Mouse (Mus musculus) lung, adult 2 months (tissue): ENCODE data around the gene 4931406C07Rik.

Experiments used
- CTCF ChIP-seq: fragments of 200-500 bp; IDR thresholded peaks from 2 replicates; pipeline ENCODE4 v1.5.1; 2011; ENCODE audit warnings: mild to moderate bottlenecking, low read length, control low read depth; ENCODE audit not compliant: insufficient read depth
- POLR2A ChIP-seq: fragments of 200-500 bp; IDR thresholded peaks from 2 replicates; pipeline ENCODE4 v1.6.1; 2011; ENCODE audit warnings: low read depth, mild to moderate bottlenecking, control low read depth, low read length, borderline replicate concordance; ENCODE audit errors: extremely low read depth

DNA sequence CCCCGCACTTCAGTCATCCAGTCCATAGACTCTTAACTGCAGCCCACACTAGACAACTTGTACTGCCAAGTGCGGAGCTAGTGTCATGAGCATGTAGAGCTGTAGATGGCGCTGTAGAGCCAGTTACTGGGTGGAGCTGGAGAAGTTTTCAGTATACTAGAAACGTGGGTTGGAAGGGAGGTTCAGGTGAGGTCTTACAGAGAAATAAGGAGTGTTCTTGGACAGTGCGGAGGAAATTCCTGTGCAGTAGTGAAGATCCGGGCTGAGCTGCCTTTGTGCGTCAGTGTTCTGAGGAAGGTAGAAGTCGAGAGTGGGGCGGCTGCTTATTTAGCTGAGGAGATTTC lies 64.7 kb downstream of the 4931406C07Rik start:
- TF ChIP-seq CTCF (peak; percentile 52), POLR2A (no peak)
